Mouse (Mus musculus) lung, postnatal 0 days (tissue): ENCODE measurements around the gene Tpcn1.

Experiments used
- CTCF ChIP-seq: IDR thresholded peaks from 2 replicates; pipeline ENCODE4 v1.5.1; 2016; ENCODE audit warnings: antibody characterized with exemption, mild to moderate bottlenecking
- EP300 ChIP-seq: IDR thresholded peaks from 2 replicates; pipeline ENCODE4 v1.6.1; 2016; ENCODE audit warnings: antibody characterized with exemption, mild to moderate bottlenecking, control low read depth

DNA sequence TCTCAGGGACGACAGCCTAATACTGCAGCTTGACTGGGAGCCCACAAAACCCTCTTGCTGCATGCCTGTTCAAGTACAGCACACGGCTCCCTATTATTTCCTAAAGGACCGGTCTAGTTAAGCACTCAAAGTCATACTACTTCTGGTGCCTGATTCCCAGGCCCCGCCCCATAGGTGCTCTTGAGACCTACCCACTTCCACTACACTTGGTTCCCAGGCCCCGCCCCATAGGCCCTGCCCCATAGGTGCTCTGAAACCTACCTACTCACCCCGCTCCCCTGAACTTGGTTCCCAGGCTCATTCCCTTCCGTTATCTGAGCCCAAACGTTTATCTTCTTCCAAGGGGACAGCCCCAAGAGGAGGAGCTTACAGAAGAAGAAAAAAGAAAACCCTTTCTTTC lies 100.6 kb downstream of the Tpcn1 start:
- TF ChIP-seq CTCF (no peak), EP300 (no peak)
